Mouse (Mus musculus) CH12.LX (cell line): ENCODE data around the gene 1700069L16Rik.

Experiments
- CTCF ChIP-seq, 2 experiments: IDR thresholded peaks in 1 of 2; conservative IDR thresholded peaks in 1 of 2; 2 replicates each; pipeline ENCODE4 v1.5.1; 2011 to 2012; ENCODE audit warnings: low read depth in 2 of 2, low read length in 2 of 2, improper control_type of control experiment in 1 of 2, inconsistent platforms in 1 of 2, mild to moderate bottlenecking in 1 of 2, moderate library complexity in 1 of 2
- POLR2A ChIP-seq: IDR thresholded peaks from 2 replicates; pipeline ENCODE4 v1.6.1; 2011; ENCODE audit warnings: low read depth, mild to moderate bottlenecking, improper control_type of control experiment, low read length
- TBP ChIP-seq: conservative IDR thresholded peaks from 2 replicates; pipeline ENCODE4 v1.6.1; 2011; ENCODE audit warnings: low read depth, low read length, improper control_type of control experiment
- USF2 ChIP-seq: conservative IDR thresholded peaks from 2 replicates; pipeline ENCODE4 v1.6.1; 2011; ENCODE audit warnings: low read depth, low read length, improper control_type of control experiment
- ZNF384 ChIP-seq: IDR thresholded peaks from 2 replicates; pipeline ENCODE4 v1.6.1; 2012; ENCODE audit warnings: low read depth, low read length, improper control_type of control experiment, inconsistent platforms

DNA sequence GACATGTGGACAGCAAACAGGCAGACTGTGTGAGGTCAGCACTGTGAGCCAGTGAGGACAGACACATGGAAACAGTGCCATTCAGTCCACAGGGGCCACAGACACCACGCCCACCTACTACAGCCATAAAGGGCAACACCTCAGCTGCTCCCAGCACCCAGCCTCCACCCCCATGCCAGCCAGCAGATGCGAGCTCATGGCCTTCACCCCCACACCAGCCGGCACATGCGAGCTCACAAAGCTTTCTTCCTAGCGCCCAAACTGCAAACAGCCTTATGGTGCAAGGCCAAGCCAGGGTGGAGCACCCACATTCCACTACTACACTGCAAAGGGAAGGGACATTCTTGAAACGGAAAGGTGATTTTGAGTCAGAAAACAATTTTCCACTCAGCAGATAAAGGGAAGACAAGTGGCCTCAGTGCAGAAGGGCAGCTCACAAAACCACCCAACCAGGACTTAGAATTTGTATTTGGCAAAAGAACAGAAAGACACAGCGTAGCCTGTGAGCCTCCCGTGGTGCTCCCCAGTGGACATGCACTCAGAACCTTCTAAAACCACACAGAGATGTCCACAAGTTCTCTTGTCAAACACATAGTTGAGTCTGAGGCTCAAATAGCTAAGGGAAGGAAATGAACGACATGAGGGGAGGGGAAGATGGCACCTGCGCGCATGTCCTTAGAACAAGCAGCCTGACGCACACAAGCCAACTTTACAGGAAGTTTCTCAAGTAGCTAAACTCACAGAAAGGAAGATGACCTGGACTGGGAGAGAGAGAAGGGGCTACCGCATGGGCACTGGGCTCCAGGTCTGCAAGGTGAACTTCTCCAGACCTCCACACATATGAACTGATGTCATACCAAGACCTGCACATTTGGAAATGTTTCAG lies 41.3 kb upstream of the 1700069L16Rik start:
- no peak for TF ChIP-seq POLR2A
- no peak for TF ChIP-seq TBP
- TF ChIP-seq ZNF384 = no peak
- TF ChIP-seq USF2 = no peak
- TF ChIP-seq CTCF (conservative IDR thresholded peaks at IDR 0.05 in 1 of 2, IDR thresholded peaks at IDR 0.05 in 1 of 2; ENCODE audit: low read depth in 2 of 2, low read length in 2 of 2) = no peak
